Mouse (Mus musculus) cerebellum, adult 9-10 months (tissue): ENCODE data around the gene Olfr870.
"Not testable (repeated sequence)": the region's sequence is repeated elsewhere in the genome, so short reads cannot be mapped to it uniquely, and the experiment has no call there.

Experiments
- DNase-seq: peaks from one replicate; pipeline ENCODE4 v3.0.0; 2022

Gene Olfr870

GRCm38 (mm10) chr9:20173957-20174356 is at the start of gene Olfr870:
Gene Olfr870 (minus strand): TSS chr9:20174057.
- no peak for DNase-seq

- no peak for DNase-seq
Observed at GRCm38 (mm10) chr9:20211907-20212306, 38.0 kb upstream of the Olfr870 start, which contains the start of gene Olfr871. Gene Olfr871 (plus strand): TSS chr9:20212207.

- DNase-seq: no peak
Observed at GRCm38 (mm10) chr9:20211477-20211876, 37.6 kb upstream of the Olfr870 start.

GRCm38 (mm10) chr9:20210812-20211211 is 37.0 kb upstream of the Olfr870 start:
- DNase-seq: no peak

GRCm38 (mm10) chr9:20203413-20203984 is 29.6 kb upstream of the Olfr870 start:
- DNase-seq: not testable (repeated sequence)

GRCm38 (mm10) chr9:20202131-20202530 is 28.3 kb upstream of the Olfr870 start:
- no peak for DNase-seq

GRCm38 (mm10) chr9:20179463-20179862 is 5.6 kb upstream of the Olfr870 start:
- DNase-seq: no peak

- DNase-seq: no peak
Observed at GRCm38 (mm10) chr9:20149706-20150105, 24.2 kb downstream of the Olfr870 start.

- DNase-seq: no peak
Observed at GRCm38 (mm10) chr9:20128709-20129108, 45.1 kb downstream of the Olfr870 start, which contains the start of gene Olfr869. Gene Olfr869 (plus strand): TSS chr9:20129009.
